Mouse (Mus musculus): ENCODE results near the gene Cep83. TPM values are rescaled to one million over a fixed set of nuclear protein-coding genes. Genes with fewer than 3 reads are reported as not detected.
A peak's percentile ranks its signal among the peaks of the same experiment; 100 is the strongest.

Cep83 gene
- total and polyA plus RNA-seq, 3 experiments: 23.9 to 231 (median 25.9) TPM

DNA sequence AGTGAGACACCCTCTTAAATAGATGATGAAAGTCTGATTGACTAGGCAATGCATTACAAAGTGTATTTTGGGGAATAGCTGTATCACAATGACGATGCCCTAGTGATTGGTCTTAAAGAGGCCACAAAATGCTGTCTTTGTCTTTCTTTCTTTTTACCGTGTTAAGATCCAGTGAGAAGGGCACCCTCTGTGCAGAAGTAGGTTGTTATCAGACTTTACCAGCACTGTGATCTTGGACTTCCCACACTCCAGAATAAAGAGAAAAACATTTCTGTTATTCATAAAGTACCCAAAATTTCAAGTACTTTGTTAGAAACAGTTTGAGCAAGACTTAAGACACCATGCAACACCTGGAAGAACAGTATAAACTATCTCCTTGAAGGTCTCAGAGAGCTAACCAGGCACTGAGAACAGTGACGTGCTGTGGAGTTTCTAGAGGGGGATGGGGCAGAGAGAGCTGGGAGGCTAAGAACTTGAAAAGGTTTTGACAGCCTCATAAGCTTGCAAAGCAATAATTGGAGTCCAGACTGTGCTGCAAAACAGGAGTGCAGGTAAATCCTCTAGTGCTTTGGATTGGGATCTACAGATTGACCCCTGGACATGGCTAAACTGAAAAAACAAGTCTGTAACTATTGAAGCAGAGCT lies 92.3 kb downstream of the Cep83 start:
- Histone ChIP-seq H3K4me3 (ENCODE audit: control insufficient read depth in 1 of 2, insufficient read depth in 1 of 2, low read depth in 2 of 2, low read length in 2 of 2) (no peak overlapping the region), H3K9me3 (replicated peaks; ENCODE audit: insufficient read depth, low read length) (no peaks in the 10 kb centered on the region), H3K79me2 (ENCODE audit: control insufficient read depth, insufficient read depth, low read length, poor library complexity) (no peaks in the 10 kb centered on the region), H3K27me3 (ENCODE audit: control insufficient read depth in 1 of 2, insufficient read depth in 2 of 2, low read length in 2 of 2) (no peaks in the 10 kb centered on the region), H3K4me1 (ENCODE audit: control insufficient read depth in 1 of 2, insufficient read depth in 2 of 2, low read length in 2 of 2) (peaks cover 8 to 20% of the 10 kb centered on the region in 2 experiments), H3K27ac (ENCODE audit: control insufficient read depth, low read depth, low read length) (no peak overlapping the region), H3K36me3 (ENCODE audit: control insufficient read depth in 1 of 2, insufficient read depth in 2 of 2, low read length in 2 of 2) (peaks cover 0 to 22% of the 10 kb centered on the region in 2 experiments; a peak in 3 of 4 replicates), H3K9ac (ENCODE audit: control insufficient read depth, low read depth, low read length, poor library complexity, severe bottlenecking) (no peak overlapping the region)
- peak; percentile 28 for DNase-seq (ENCODE audit: low read depth, low spot score)
- TF ChIP-seq HCFC1 (IDR thresholded peaks at IDR 0.05; ENCODE audit: low read depth, low read length) (no peak), TAL1 (IDR thresholded peaks at IDR 0.05; ENCODE audit: low read length) (no peak), MAFK (IDR thresholded peaks at IDR 0.05; ENCODE audit: borderline replicate concordance, low read depth, low read length) (no peak), RCOR1 (IDR thresholded peaks at IDR 0.05; ENCODE audit: low read depth, low read length) (no peak), EP300 (IDR thresholded peaks at IDR 0.05; ENCODE audit: low read depth in 1 of 2, low read length in 2 of 2) (peak; percentile 49 to 58; a peak in 2 of 4 replicates), BHLHE40 (IDR thresholded peaks at IDR 0.05; ENCODE audit: borderline replicate concordance, low read depth, low read length) (no peak), TCF12 (IDR thresholded peaks at IDR 0.05; ENCODE audit: low read depth, low read length) (peak; percentile 34; the same call in 1 of the 2 replicates)

DNA sequence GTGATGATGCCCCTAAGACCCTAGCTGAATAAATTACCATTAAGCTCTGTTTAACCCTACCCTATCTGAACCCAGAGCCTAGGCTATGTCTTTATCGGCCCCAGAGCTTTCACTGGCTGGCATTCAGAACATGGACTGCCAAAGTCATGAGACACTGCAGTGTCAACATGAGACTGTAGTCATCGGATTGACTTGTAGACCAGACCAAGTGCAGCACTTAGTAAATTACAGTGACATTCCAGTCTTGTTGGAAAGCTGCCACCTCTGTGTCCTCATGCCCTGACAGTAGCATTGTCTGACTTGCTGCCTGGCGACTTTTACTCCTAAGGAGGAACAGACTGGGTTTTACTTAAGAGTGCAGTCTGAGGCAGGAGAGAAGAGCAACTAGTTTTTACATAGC lies 100.8 kb downstream of the Cep83 start:
- Histone ChIP-seq H3K4me3 (ENCODE audit: control insufficient read depth in 1 of 2, insufficient read depth in 1 of 2, low read depth in 2 of 2, low read length in 2 of 2) (no peak overlapping the region), H3K9me3 (replicated peaks; ENCODE audit: insufficient read depth, low read length) (no peaks in the 10 kb centered on the region), H3K4me1 (ENCODE audit: control insufficient read depth in 1 of 2, insufficient read depth in 2 of 2, low read length in 2 of 2) (no peaks in the 10 kb centered on the region), H3K27me3 (ENCODE audit: control insufficient read depth in 1 of 2, insufficient read depth in 2 of 2, low read length in 2 of 2) (no peaks in the 10 kb centered on the region), H3K36me3 (ENCODE audit: control insufficient read depth in 1 of 2, insufficient read depth in 2 of 2, low read length in 2 of 2) (peaks cover 2 to 25% of the 10 kb centered on the region in 2 experiments; a peak in 2 of 4 replicates), H3K79me2 (ENCODE audit: control insufficient read depth, insufficient read depth, low read length, poor library complexity) (no peaks in the 10 kb centered on the region), H3K27ac (ENCODE audit: control insufficient read depth, low read depth, low read length) (no peak overlapping the region), H3K9ac (ENCODE audit: control insufficient read depth, low read depth, low read length, poor library complexity, severe bottlenecking) (no peak overlapping the region)
- TF ChIP-seq ZNF384 (IDR thresholded peaks at IDR 0.05; ENCODE audit: low read depth, low read length): no peak
- no peak for TF ChIP-seq ZKSCAN1 (IDR thresholded peaks at IDR 0.05; ENCODE audit: low read depth, low read length)
- no peak for TF ChIP-seq ZMIZ1 (IDR thresholded peaks at IDR 0.05; ENCODE audit: low read depth, low read length)
- no peak for TF ChIP-seq MAX (IDR thresholded peaks at IDR 0.05; ENCODE audit: low read length)
- no peak for TF ChIP-seq SMC3 (IDR thresholded peaks at IDR 0.05; ENCODE audit: low read depth, low read length)
- TF ChIP-seq KAT2A (conservative IDR thresholded peaks at IDR 0.05; ENCODE audit: low read depth, low read length): no peak
- no peak for TF ChIP-seq MYB (IDR thresholded peaks at IDR 0.05; ENCODE audit: low read depth, low read length)
- no peak for DNase-seq (ENCODE audit: low read depth, low spot score)

DNA sequence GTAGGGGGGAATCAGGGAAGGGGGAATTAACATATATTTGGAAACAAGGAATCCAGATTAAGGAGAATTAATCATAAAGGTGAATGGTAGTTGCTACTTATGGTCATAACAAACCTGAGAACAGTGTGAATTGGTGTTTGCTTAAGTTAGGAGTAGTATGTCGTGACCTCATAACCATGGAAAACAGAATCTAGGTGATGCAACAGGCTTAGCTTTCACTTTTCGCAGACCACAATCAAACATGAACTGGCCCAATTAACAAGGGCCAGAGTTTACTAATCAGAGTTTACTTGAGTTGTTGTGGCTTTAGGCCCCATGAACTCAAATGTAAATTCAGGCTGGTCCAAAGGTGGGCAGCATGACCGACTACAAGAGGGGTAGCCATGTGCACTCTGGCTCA lies 105.5 kb downstream of the Cep83 start:
- peaks cover 2 to 35% of the 10 kb centered on the region in 2 experiments; a peak in 2 of 4 replicates for H3K36me3 ChIP-seq (ENCODE audit: control insufficient read depth in 1 of 2, insufficient read depth in 2 of 2, low read length in 2 of 2)
- no peak overlapping the region for H3K9ac ChIP-seq (ENCODE audit: control insufficient read depth, low read depth, low read length, poor library complexity, severe bottlenecking)
- TF ChIP-seq SIN3A (IDR thresholded peaks at IDR 0.05; ENCODE audit: low read length): no peak
- no peak for TF ChIP-seq ZC3H11A (IDR thresholded peaks at IDR 0.05; ENCODE audit: low read depth, low read length)
- no peak for TF ChIP-seq ZNF384 (IDR thresholded peaks at IDR 0.05; ENCODE audit: low read depth, low read length)
- TF ChIP-seq BHLHE40 (IDR thresholded peaks at IDR 0.05; ENCODE audit: borderline replicate concordance, low read depth, low read length): no peak
- TF ChIP-seq KAT2A (conservative IDR thresholded peaks at IDR 0.05; ENCODE audit: low read depth, low read length): no peak
- no peak for TF ChIP-seq NRF1 (IDR thresholded peaks at IDR 0.05; ENCODE audit: insufficient read depth, low read depth, low read length, poor library complexity, severe bottlenecking)
- no peak for TF ChIP-seq GABPA (IDR thresholded peaks at IDR 0.05; ENCODE audit: low read depth, low read length)
- no peak for TF ChIP-seq CHD2 (IDR thresholded peaks at IDR 0.05; ENCODE audit: low read length)
- no peak for TF ChIP-seq POLR2AphosphoS5 (IDR thresholded peaks at IDR 0.05; ENCODE audit: borderline replicate concordance, low read depth, low read length)
- TF ChIP-seq NELFE (IDR thresholded peaks at IDR 0.05; ENCODE audit: low read depth, low read length): no peak
- TF ChIP-seq GATA1 (IDR thresholded peaks at IDR 0.05; ENCODE audit: low read depth, low read length): no peak
- TF ChIP-seq ZKSCAN1 (IDR thresholded peaks at IDR 0.05; ENCODE audit: low read depth, low read length): no peak
- no peak for TF ChIP-seq JUND (IDR thresholded peaks at IDR 0.05; ENCODE audit: low read depth, low read length)
- no peak for TF ChIP-seq CHD1 (IDR thresholded peaks at IDR 0.05; ENCODE audit: low read depth, low read length)
- no peak for TF ChIP-seq MXI1 (IDR thresholded peaks at IDR 0.05; ENCODE audit: low read depth, low read length)
- H3K9me3 ChIP-seq (replicated peaks; ENCODE audit: insufficient read depth, low read length): no peaks in the 10 kb centered on the region
- H3K27ac ChIP-seq (ENCODE audit: control insufficient read depth, low read depth, low read length): no peak overlapping the region
- DNase-seq (ENCODE audit: low read depth, low spot score): no peak
- H3K27me3 ChIP-seq (ENCODE audit: control insufficient read depth in 1 of 2, insufficient read depth in 2 of 2, low read length in 2 of 2): no peaks in the 10 kb centered on the region
- H3K4me3 ChIP-seq (ENCODE audit: control insufficient read depth in 1 of 2, insufficient read depth in 1 of 2, low read depth in 2 of 2, low read length in 2 of 2): no peak overlapping the region
- no peaks in the 10 kb centered on the region for H3K4me1 ChIP-seq (ENCODE audit: control insufficient read depth in 1 of 2, insufficient read depth in 2 of 2, low read length in 2 of 2)
- H3K79me2 ChIP-seq (ENCODE audit: control insufficient read depth, insufficient read depth, low read length, poor library complexity): no peaks in the 10 kb centered on the region

All from MEL (cell line).